Mouse (Mus musculus): Measurements from ENCODE around the gene Cep104. TPM values are rescaled to one million over a fixed set of nuclear protein-coding genes. Genes with fewer than 3 reads are reported as not detected.

The Cep104 gene
- polyA plus RNA-seq (2012; rRNA removed) = 18.8 and 19.7 TPM in 2 replicates

DNA sequence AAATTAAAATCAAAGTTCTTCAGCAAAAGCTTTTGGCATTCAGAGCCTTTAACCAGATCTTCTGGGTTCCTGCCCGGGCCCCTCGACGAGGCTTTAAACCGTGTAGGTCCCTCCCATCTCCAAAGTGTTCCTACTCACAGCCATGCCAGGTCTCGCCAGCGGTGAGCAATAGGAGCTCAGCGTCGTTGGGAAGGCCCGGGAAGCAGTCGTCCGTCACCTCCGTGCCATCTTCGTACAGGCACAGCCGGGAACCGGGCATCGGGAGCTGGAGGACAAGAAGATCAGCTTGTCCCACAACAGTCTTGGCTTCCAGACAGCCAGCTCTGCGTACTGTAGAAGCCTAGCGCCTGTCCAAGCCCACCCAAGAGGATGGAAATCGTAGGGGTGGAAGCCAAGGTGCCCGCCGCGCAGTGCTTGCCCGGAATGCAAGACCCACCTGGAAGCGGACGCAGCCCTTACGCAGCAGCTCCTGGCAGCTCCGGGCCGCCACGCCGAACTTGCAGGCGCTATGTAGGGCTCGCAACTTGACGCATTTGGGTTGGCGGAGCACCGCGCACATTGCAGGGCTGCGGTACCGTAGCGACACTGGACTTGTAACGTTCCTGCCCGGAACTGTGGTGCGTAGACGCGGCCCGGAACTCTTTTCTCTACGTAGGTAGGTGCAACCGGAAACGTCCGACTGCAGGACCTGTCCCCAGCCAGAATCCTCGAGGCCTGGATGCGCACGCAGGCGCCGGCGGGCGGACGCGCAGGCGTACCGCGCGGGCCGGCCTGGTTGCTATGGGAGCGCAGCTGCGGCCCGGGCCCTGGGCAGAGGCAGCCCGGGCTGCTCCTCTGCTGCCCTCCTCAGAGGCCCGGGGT, at the start of gene Cep104, which contains the start of gene Dffb:
Gene Cep104 (plus strand): TSS at position 764 of the 861 bp plus-strand sequence.
Gene Dffb (minus strand): TSS at position 696 of the 861 bp plus-strand sequence.

DNA sequence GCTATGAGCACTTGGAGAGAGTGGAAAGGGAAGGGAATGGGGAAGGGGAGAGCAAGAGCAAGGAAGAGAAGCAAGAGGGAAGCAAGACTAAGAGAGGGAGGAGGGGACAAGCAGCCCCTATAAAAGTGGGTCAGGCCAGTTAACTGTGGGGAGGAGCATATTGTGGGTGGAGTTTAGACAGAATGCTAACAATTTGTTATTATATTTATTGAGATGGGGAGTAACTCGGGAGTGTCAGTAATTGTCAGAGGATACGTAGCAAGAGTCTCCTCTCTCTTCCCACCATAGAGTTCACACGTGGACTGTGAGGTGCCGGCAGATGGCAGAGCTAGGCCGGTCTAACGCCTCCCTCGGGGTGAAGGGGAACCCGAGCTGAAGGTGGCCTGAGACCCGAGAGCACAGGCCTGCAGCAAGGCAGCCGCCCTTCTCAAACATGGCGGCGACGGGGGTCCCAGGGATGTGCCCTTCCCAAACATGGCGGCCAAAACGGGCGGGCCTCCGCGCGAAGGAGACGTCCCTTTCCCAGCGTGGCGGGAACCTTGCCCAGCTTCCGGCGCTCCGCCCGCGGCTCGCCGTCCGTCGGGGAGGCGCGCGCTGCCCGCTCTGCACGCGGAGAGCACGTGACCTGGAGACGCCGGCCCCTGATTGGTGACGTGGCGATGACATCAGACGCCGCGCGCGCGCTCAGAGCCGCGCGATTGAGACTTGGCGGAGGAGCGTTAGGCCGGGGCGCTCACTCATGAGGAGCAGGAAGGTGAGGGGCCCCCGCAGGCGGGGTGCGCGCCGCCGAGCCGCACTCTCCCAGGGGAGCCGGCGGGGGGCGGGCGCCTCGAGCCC, 18.2 kb upstream of the Cep104 start, which contains the start of gene A430005L14Rik:
Gene A430005L14Rik (plus strand): TSS at position 669 of the 837 bp plus-strand sequence.

DNA sequence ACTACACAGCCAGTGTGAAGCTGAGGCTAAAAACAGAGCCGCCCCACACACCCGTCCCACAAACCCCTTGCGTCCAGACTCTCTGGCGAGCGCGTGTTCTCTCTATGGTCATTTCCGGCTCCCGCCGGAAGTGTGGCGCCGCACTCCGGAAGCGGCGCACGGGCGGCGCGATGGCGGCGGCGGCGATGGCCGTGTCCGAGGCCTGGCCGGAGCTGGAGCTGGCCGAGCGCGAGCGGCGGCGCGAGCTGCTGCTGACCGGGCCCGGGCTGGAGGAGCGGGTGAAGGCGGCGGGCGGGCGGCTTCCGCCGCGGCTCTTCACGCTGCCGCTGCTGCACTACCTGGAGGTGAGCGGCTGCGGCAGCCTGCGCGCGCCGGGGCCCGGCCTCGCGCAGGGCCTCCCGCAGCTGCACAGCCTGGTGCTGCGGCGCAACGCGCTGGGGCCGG, 36.7 kb downstream of the Cep104 start, which contains the start of gene Lrrc47:
Gene Lrrc47 (plus strand): TSS at position 86 of the 444 bp plus-strand sequence.

DNA sequence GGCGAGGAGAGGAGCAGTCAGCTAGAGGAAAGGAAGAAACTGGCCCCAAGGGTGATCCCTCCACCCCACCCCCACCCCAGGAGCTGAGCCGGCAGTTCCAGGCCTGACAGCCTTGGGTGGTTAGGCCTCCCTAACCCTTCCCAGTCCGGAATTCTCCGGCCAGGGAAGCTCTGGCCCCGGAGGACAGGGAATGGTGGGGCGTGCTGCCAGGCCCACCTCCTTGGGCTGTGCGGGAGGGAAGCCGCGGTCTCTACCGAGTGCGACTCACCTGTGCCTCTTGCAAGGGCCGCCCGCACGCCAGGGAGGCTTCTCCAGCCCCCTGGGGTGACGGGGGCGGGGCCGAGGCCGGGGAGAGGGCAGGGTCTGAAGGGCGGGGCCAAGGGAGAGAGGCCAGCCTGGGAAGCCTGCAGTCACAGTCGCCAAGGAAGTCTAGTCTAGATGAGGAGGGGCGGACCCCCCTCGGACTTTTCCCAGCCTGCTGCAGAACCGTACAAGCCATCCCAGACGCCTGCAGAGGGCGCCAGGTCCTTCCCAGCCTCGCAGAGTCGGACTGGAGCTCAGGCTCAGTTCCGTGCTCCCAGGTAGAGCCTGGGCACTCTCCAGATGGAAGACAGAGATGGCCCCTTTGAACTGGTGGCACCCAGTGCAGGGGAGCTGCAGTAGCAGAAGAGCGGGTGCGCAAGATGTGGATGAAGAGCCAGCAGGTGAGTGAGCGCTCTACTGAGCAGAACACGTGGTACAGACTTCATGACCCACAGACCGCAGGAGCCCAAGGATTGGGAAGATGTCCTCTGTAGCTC, 50.8 kb downstream of the Cep104 start, which contains the start of gene Smim1:
Gene Smim1 (minus strand): TSS at position 590 of the 800 bp plus-strand sequence.

DNA sequence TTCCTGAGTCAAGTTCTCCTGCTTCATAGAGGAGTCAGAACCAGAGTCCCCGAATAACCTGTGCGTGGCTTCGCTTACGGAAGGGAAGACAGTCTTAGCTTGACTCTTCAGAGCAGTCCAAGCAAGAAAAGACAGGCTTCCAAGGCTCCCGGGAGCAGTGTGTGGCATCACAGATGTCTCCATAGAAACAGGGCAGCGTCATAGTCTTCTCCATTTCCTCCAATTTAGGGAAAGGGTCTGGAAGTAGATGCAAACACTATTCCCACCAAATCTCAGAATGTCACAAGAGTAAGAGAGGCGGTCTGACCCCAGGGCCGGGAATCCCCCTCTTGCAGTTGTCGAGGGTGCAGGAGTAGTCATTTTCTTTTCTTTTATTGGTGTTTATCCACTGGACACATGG, 67.6 kb downstream of the Cep104 start, which contains the start of gene Ccdc27:
Gene Ccdc27 (minus strand): TSS at position 101 of the 400 bp plus-strand sequence.

Other genes with a start within 250 kb of the Cep104 start
- gene A430005L14Rik, start 18.0 kb upstream of the Cep104 start, polyA plus RNA-seq (2012; rRNA removed) = 58.1 and 69.9 TPM in 2 replicates
- gene Dffb, start 68 bp upstream of the Cep104 start, polyA plus RNA-seq (2012; rRNA removed) = 22.0 and 23.0 TPM in 2 replicates
- gene Lrrc47, start 36.5 kb downstream of the Cep104 start, polyA plus RNA-seq (2012; rRNA removed) = 127 and 143 TPM in 2 replicates
- 150 and 188 TPM in 2 replicates for gene Smim1, start 51.0 kb downstream of the Cep104 start, polyA plus RNA-seq (2012; rRNA removed)
- gene Ccdc27, start 67.5 kb downstream of the Cep104 start, polyA plus RNA-seq (2012; rRNA removed) = not detected in 2 replicates
- 9.7 and 9.9 TPM in 2 replicates for gene Trp73, start 165.0 kb downstream of the Cep104 start, polyA plus RNA-seq (2012; rRNA removed)
- gene Wrap73, start 167.2 kb downstream of the Cep104 start, polyA plus RNA-seq (2012; rRNA removed) = 43.3 and 45.2 TPM in 2 replicates
- gene Tprgl, start 185.5 kb downstream of the Cep104 start, polyA plus RNA-seq (2012; rRNA removed) = 247 and 337 TPM in 2 replicates
- 25.5 and 31.1 TPM in 2 replicates for gene Megf6, start 195.5 kb downstream of the Cep104 start, polyA plus RNA-seq (2012; rRNA removed)

Data from ovary, adult 2 months (tissue).